Mouse (Mus musculus): Measurements from ENCODE around the gene Pmp22. TPM values are rescaled to one million over a fixed set of nuclear protein-coding genes. Genes with fewer than 3 reads are reported as not detected.

Pmp22 gene
- polyA plus RNA-seq, 1 experiment from 2014 or later, result 82.1 TPM

GRCm38 (mm10) chr11:63110329-63110728 lies 18.5 kb upstream of the Pmp22 start:
- Histone ChIP-seq H3K4me3 (no peak overlapping the region), H3K27me3 (no peaks in the 10 kb centered on the region), H3K9ac (no peak overlapping the region), H3K9me3 (no peaks in the 10 kb centered on the region), H3K4me1 (no peaks in the 10 kb centered on the region), H3K4me2 (replicated peaks) (no peak overlapping the region), H3K27ac (no peak overlapping the region), H3K36me3 (no peaks in the 10 kb centered on the region)
- 88% methylated on average over 3 of the region's 3 CpGs for whole genome bisulfite sequencing
- no peak for ATAC-seq (ENCODE audit: insufficient number of reproducible peaks, insufficient read depth, low FRiP score, low TSS enrichment)

DNA sequence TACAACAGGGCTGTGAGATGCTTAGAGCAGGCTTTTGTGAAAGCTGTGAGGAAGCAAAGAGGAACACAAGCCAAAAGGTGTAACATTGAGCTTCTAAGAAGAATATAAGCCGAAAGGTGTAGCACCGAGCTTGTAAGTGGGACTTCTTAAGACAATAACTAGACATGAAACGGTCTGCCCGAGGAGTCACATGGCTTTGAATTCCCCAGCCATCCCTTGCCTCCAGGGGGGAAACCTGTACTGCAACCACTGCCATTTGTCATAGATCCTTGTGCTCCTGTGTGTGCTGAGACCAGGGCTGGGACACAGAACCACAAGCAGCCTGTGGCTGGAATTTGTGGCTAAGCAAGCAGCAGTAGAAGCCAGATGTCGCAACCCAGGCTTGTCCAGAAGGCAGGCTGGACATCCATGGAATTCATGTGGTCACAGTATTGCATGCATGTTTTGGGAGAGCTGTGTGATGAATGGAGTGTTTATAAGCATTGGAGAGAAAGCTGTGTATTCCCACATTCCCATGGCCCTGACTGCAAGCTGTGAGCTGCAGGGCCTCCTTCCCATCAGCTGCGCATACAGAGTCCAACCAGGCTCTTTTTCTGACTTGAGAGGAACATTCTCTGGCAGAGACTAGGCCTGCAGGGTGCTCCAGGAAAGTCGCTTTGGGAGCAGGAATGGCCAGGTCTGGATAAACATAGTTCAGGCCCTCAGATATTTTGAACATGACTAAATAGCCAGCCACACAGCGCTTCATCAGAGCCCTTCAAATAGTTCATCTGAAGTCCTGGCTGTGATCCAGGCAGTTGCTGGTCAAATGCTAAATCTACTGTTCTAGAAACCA lies 13.8 kb upstream of the Pmp22 start:
- no peak overlapping the region; the same call in 1 of the 2 replicates for H3K27ac ChIP-seq
- no peaks in the 10 kb centered on the region for H3K27me3 ChIP-seq
- no peak overlapping the region for H3K4me3 ChIP-seq
- ATAC-seq (ENCODE audit: insufficient number of reproducible peaks, insufficient read depth, low FRiP score, low TSS enrichment), result no peak
- no peak overlapping the region for H3K9ac ChIP-seq
- no peaks in the 10 kb centered on the region for H3K9me3 ChIP-seq
- 84% methylated on average over 8 of the region's 8 CpGs for WGBS
- no peak overlapping the region for H3K4me2 ChIP-seq (replicated peaks)
- no peaks in the 10 kb centered on the region for H3K36me3 ChIP-seq
- H3K4me1 ChIP-seq, result 0 out of 2 replicates have a peak, but pooled peaks cover 3% of the 10 kb centered on the region

GRCm38 (mm10) chr11:63116652-63117051 lies 12.1 kb upstream of the Pmp22 start:
- H3K36me3 ChIP-seq, result no peaks in the 10 kb centered on the region
- WGBS, result 92% methylated on average over 5 of the region's 5 CpGs
- no peak for ATAC-seq (ENCODE audit: insufficient number of reproducible peaks, insufficient read depth, low FRiP score, low TSS enrichment)

GRCm38 (mm10) chr11:63117266-63117665 lies 11.5 kb upstream of the Pmp22 start:
- no peak overlapping the region for H3K9ac ChIP-seq
- H3K27me3 ChIP-seq, result no peaks in the 10 kb centered on the region
- WGBS, result 90% methylated on average over 1 of the region's 1 CpGs

More at GRCm38 (mm10) chr11:63116652-63117051, 12.1 kb upstream of the Pmp22 start:
- H3K9ac ChIP-seq, result no peak overlapping the region
- H3K27me3 ChIP-seq, result no peaks in the 10 kb centered on the region
- H3K9me3 ChIP-seq, result no peaks in the 10 kb centered on the region
- no peak overlapping the region for H3K27ac ChIP-seq
- H3K4me3 ChIP-seq, result no peak overlapping the region
- 0 out of 2 replicates have a peak, but pooled peaks cover 3% of the 10 kb centered on the region for H3K4me1 ChIP-seq
- H3K4me2 ChIP-seq (replicated peaks), result no peak overlapping the region

GRCm38 (mm10) chr11:63119791-63120190 lies 9.0 kb upstream of the Pmp22 start:
- no peak overlapping the region for H3K27ac ChIP-seq
- no peak overlapping the region for H3K4me2 ChIP-seq (replicated peaks)
- H3K36me3 ChIP-seq, result no peaks in the 10 kb centered on the region
- H3K27me3 ChIP-seq, result no peaks in the 10 kb centered on the region
- no peak for ATAC-seq (ENCODE audit: insufficient number of reproducible peaks, insufficient read depth, low FRiP score, low TSS enrichment)
- 0 out of 2 replicates have a peak, but pooled peaks cover 14% of the 10 kb centered on the region for H3K4me1 ChIP-seq
- 81% methylated on average over 7 of the region's 7 CpGs for WGBS
- H3K9me3 ChIP-seq, result no peaks in the 10 kb centered on the region
- H3K9ac ChIP-seq, result no peak overlapping the region
- no peak overlapping the region for H3K4me3 ChIP-seq

More at GRCm38 (mm10) chr11:63117266-63117665, 11.5 kb upstream of the Pmp22 start:
- Histone ChIP-seq H3K4me1 (0 out of 2 replicates have a peak, but pooled peaks cover 3% of the 10 kb centered on the region), H3K4me2 (replicated peaks) (no peak overlapping the region), H3K9me3 (no peaks in the 10 kb centered on the region), H3K36me3 (no peaks in the 10 kb centered on the region), H3K27ac (no peak overlapping the region), H3K4me3 (no peak overlapping the region)
- no peak for ATAC-seq (ENCODE audit: insufficient number of reproducible peaks, insufficient read depth, low FRiP score, low TSS enrichment)

DNA sequence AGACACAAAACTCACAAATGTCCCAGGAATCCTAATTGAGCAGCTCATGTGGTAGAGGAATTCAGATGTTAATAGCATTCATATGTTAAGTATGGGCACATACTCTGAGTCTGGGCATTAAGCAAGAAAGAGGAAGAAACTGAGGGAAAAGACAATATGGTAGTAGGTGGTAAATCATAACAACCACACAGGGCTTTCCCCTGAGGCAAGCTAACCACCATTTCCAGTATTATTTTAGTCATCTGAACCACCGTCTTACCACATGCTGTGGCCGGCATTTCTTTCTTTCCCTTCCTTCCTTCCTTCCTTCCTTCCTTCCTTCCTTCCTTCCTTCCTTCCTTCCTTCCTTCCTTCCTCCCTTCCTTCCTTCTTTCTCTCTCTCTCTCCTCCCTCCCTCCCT lies 6.5 kb upstream of the Pmp22 start:
- Histone ChIP-seq H3K36me3 (no peaks in the 10 kb centered on the region), H3K27me3 (no peaks in the 10 kb centered on the region), H3K9me3 (no peaks in the 10 kb centered on the region), H3K4me1 (peaks cover 20% of the 10 kb centered on the region; the same call in 1 of the 2 replicates), H3K4me2 (replicated peaks) (no peak overlapping the region), H3K27ac (no peak overlapping the region), H3K4me3 (no peak overlapping the region), H3K9ac (no peak overlapping the region)
- no peak for ATAC-seq (ENCODE audit: insufficient number of reproducible peaks, insufficient read depth, low FRiP score, low TSS enrichment)
- WGBS, result 58% methylated on average over 2 of the region's 2 CpGs

DNA sequence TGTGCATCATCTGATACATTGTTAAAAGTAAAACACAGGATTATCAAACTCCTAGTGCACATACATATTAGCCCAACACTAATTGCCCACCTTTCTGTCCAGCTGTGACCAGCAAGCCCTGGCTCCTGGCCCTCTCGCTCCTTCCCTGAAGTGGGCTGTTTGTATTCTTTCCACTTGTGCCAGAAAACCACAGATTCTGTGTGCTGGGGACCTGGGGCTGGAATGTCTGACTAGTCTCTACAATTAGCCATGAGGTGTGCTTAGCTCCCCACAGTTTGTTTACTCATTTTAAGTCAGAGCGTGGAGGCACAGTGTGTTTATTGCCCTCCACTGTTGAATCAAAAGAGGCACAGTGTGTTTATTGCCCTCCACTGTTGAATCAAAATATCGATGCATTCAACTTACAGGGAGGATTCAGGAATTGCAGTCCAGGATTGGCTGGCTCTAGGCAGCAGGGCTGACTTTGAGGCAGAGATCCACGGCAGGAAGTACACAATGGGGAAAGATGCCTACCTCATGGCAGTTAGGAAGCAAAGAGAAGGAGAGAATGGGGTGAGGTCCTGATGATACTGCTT lies 5.9 kb upstream of the Pmp22 start:
- WGBS, result 71% methylated on average over 4 of the region's 4 CpGs
- H3K27ac ChIP-seq, result no peak overlapping the region
- H3K9ac ChIP-seq, result no peak overlapping the region
- no peak for ATAC-seq (ENCODE audit: insufficient number of reproducible peaks, insufficient read depth, low FRiP score, low TSS enrichment)
- H3K4me2 ChIP-seq (replicated peaks), result no peak overlapping the region
- no peaks in the 10 kb centered on the region for H3K36me3 ChIP-seq
- peaks cover 20% of the 10 kb centered on the region; the same call in 1 of the 2 replicates for H3K4me1 ChIP-seq
- no peaks in the 10 kb centered on the region for H3K9me3 ChIP-seq
- no peak overlapping the region for H3K4me3 ChIP-seq
- H3K27me3 ChIP-seq, result no peaks in the 10 kb centered on the region

DNA sequence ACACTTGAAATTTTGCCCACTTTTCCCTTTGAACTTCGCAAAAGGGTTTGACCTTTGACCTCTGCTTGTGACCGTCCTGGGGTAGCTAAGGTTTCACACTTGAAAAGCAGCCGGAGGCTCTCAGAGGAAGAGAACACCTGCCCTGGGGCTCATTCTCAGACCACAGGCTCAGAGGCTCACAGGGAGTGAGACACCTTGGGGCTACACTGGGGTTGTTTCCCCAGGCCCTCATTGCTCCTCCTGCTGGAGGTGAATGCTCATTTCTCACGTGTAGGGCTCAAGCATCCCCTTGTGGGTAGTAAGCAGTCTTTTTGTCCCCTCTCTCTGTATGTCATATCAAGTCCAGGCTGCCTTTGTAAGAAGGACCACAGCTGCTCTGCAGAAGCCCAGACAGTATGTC lies 4.5 kb upstream of the Pmp22 start:
- Histone ChIP-seq H3K4me2 (replicated peaks) (no peak overlapping the region), H3K9me3 (no peaks in the 10 kb centered on the region), H3K27me3 (peaks cover 3% of the 10 kb centered on the region; the same call in 1 of the 2 replicates), H3K9ac (no peak overlapping the region), H3K27ac (no peak overlapping the region), H3K36me3 (no peaks in the 10 kb centered on the region), H3K4me1 (peaks cover 17% of the 10 kb centered on the region; the same call in 1 of the 2 replicates), H3K4me3 (no peak overlapping the region)
- ATAC-seq (ENCODE audit: insufficient number of reproducible peaks, insufficient read depth, low FRiP score, low TSS enrichment), result no peak
- 3% methylated on average over 4 of the region's 4 CpGs for WGBS

- Histone ChIP-seq H3K9me3 (no peaks in the 10 kb centered on the region), H3K4me2 (replicated peaks) (no peak overlapping the region), H3K4me1 (peaks cover 22% of the 10 kb centered on the region), H3K27ac (0 out of 2 replicates have a peak overlapping the region, but pooled peaks have one; percentile 50), H3K27me3 (peaks cover 18% of the 10 kb centered on the region), H3K4me3 (no peak overlapping the region), H3K36me3 (no peaks in the 10 kb centered on the region), H3K9ac (no peak overlapping the region)
- ATAC-seq (ENCODE audit: insufficient number of reproducible peaks, insufficient read depth, low FRiP score, low TSS enrichment), result no peak
- WGBS, result 53% methylated on average over 5 of the region's 5 CpGs
Measured at GRCm38 (mm10) chr11:63125832-63126456, 2.8 kb upstream of the Pmp22 start.

GRCm38 (mm10) chr11:63126976-63127375 lies 1.8 kb upstream of the Pmp22 start:
- H3K9ac ChIP-seq, result no peak overlapping the region
- H3K36me3 ChIP-seq, result no peaks in the 10 kb centered on the region
- H3K27me3 ChIP-seq, result peaks cover 28% of the 10 kb centered on the region
- 78% methylated on average over 8 of the region's 8 CpGs for WGBS
- H3K4me3 ChIP-seq, result no peak overlapping the region
- no peak overlapping the region for H3K27ac ChIP-seq
- no peak for ATAC-seq (ENCODE audit: insufficient number of reproducible peaks, insufficient read depth, low FRiP score, low TSS enrichment)
- H3K9me3 ChIP-seq, result no peaks in the 10 kb centered on the region
- no peak overlapping the region for H3K4me2 ChIP-seq (replicated peaks)
- H3K4me1 ChIP-seq, result peaks cover 31% of the 10 kb centered on the region

DNA sequence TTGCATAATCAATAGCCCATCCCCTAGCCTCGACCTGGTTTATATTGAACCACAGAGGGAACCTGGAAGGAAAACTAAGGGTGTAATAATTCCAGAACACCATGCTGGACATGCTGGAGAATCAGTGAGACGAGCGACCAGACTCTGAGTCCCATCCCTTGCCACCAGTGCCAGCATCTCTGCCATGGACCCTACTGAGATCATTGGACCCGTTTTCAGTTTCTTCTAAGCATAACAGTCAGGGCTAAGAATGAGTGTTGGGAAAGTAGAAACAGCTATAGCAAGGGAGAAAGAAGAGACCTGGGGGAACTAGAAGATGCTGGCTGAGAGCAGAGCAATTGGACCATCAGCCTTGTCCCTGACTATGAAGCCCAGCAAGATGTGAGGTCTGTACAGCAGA lies 1.3 kb upstream of the Pmp22 start:
- ATAC-seq (ENCODE audit: insufficient number of reproducible peaks, insufficient read depth, low FRiP score, low TSS enrichment), result no peak
- H3K27me3 ChIP-seq, result peaks cover 29% of the 10 kb centered on the region
- no peaks in the 10 kb centered on the region for H3K36me3 ChIP-seq
- WGBS, result 88% methylated on average over 4 of the region's 4 CpGs
- H3K4me2 ChIP-seq (replicated peaks), result no peak overlapping the region
- no peak overlapping the region for H3K27ac ChIP-seq
- H3K4me1 ChIP-seq, result peaks cover 35% of the 10 kb centered on the region
- no peaks in the 10 kb centered on the region for H3K9me3 ChIP-seq
- H3K4me3 ChIP-seq, result no peak overlapping the region
- no peak overlapping the region for H3K9ac ChIP-seq
